Mouse (Mus musculus) heart, adult 2 months (tissue): ENCODE results near the gene Ankar. TPM values are rescaled to one million over a fixed set of nuclear protein-coding genes. Genes with fewer than 3 reads are reported as not detected.

Experiments
- DNase-seq, 2 experiments: peaks; one replicate each; pipeline ENCODE4 v3.0.0; 2021
- H3K27ac ChIP-seq: fragments of 200-600 bp; 2 replicates; pipeline ENCODE4 v1.8.1; 2022
- H3K27me3 ChIP-seq: fragments of 200-500 bp; 2 replicates; pipeline ENCODE4 v1.6.1; 2012; ENCODE audit warnings: mild to moderate bottlenecking, low read length, inconsistent platforms, mixed read lengths; ENCODE audit not compliant: control insufficient read depth, insufficient read depth
- H3K36me3 ChIP-seq: fragments of 200-500 bp; 2 replicates; pipeline ENCODE4 v1.6.1; 2012; ENCODE audit warnings: low read length, inconsistent platforms; ENCODE audit not compliant: control insufficient read depth, insufficient read depth
- H3K4me1 ChIP-seq: fragments of 200-500 bp; 2 replicates; pipeline ENCODE4 v1.6.1; 2011; ENCODE audit warnings: low read length; ENCODE audit not compliant: control insufficient read depth, insufficient read depth
- H3K4me3 ChIP-seq: fragments of 200-600 bp; 2 replicates; pipeline ENCODE4 v1.8.1; 2022
- H3K79me2 ChIP-seq: fragments of 200-500 bp; replicated peaks from 2 replicates; pipeline ENCODE4 v1.6.1; 2012; ENCODE audit warnings: mild to moderate bottlenecking, inconsistent platforms, low read length, moderate library complexity, mixed read lengths; ENCODE audit not compliant: control insufficient read depth, insufficient read depth
- H3K9ac ChIP-seq: fragments of 200-500 bp; 2 replicates; pipeline ENCODE4 v1.6.1; 2012; ENCODE audit warnings: low read depth, mild to moderate bottlenecking, control low read depth, inconsistent platforms, low read length, mixed read lengths
- CTCF ChIP-seq: fragments of 200-600 bp; IDR thresholded peaks from 2 replicates; pipeline ENCODE4 v1.8.1; 2022; ENCODE audit warnings: antibody characterized with exemption, mild to moderate bottlenecking, moderate library complexity
- EP300 ChIP-seq: fragments of 200-500 bp; IDR thresholded peaks from 2 replicates; pipeline ENCODE4 v1.6.1; 2011; ENCODE audit warnings: low read depth, low read length, control low read depth; ENCODE audit not compliant: insufficient read depth
- POLR2A ChIP-seq: fragments of 200-500 bp; IDR thresholded peaks from 2 replicates; pipeline ENCODE4 v1.6.1; 2011; ENCODE audit warnings: mild to moderate bottlenecking, low read depth, low read length, control low read depth; ENCODE audit not compliant: insufficient read depth
- WGBS: fragments of 180-500 bp; shearing (Covaris S2); methylation state at CpG from one replicate; pipeline ENCODE4 v1.1.7; 2018; 5-methylcytosine and 5-hydroxymethylcytosine counted together
- intact Hi-C: fragments of 180-260 bp; cut with DNase I; formaldehyde crosslinking; loops from one replicate; pipeline ENCODE4 v1.15.1; 2025
- polyA plus RNA-seq: library from polyadenylated mRNA; depleted of rRNA; stranded (reverse); fragments of >200 nt; gene quantifications from 2 replicates; pipeline ENCODE4 v1.2.3, GENCODE M21; 2012
- total RNA-seq, 2 experiments: library from RNA; stranded (reverse); gene quantifications; 2 replicates each; pipeline ENCODE4 v1.2.3; 2021

Ankar gene
- total and polyA plus RNA-seq, 3 experiments, result not detected

GRCm38 (mm10) chr1:72736397-72737125 lies 36.2 kb upstream of the Ankar start:
- no peaks in the 10 kb centered on the region for H3K36me3 ChIP-seq
- WGBS, result 29% methylated on average over 13 of the region's 13 CpGs
- H3K27ac ChIP-seq, result no peak overlapping the region
- H3K79me2 ChIP-seq, result no peaks in the 10 kb centered on the region
- H3K4me3 ChIP-seq, result no peak overlapping the region
- H3K27me3 ChIP-seq, result no peaks in the 10 kb centered on the region
- no peak overlapping the region for H3K9ac ChIP-seq
- TF ChIP-seq EP300, result no peak
- no peak for TF ChIP-seq CTCF
- no peak for TF ChIP-seq POLR2A
- no peak for DNase-seq
- intact Hi-C loops, result no loop called here
- no peaks in the 10 kb centered on the region; the same call in 1 of the 2 replicates for H3K4me1 ChIP-seq

GRCm38 (mm10) chr1:72733191-72733691 lies 32.9 kb upstream of the Ankar start:
- 94% methylated on average over 9 of the region's 9 CpGs for WGBS

GRCm38 (mm10) chr1:72730126-72730525 lies 29.7 kb upstream of the Ankar start:
- WGBS, result 79% methylated on average over 10 of the region's 10 CpGs
- Histone ChIP-seq H3K4me1 (no peaks in the 10 kb centered on the region), H3K36me3 (no peaks in the 10 kb centered on the region), H3K9ac (no peak overlapping the region), H3K27ac (no peak overlapping the region), H3K4me3 (no peak overlapping the region), H3K27me3 (no peaks in the 10 kb centered on the region), H3K79me2 (no peaks in the 10 kb centered on the region)
- TF ChIP-seq CTCF (no peak), POLR2A (no peak), EP300 (no peak)
- intact Hi-C loops, result no loop called here
- no peak for DNase-seq

More at GRCm38 (mm10) chr1:72733191-72733691, 32.9 kb upstream of the Ankar start:
- no peaks in the 10 kb centered on the region for H3K27me3 ChIP-seq
- H3K27ac ChIP-seq, result no peak overlapping the region
- DNase-seq, result no peak
- intact Hi-C loops, result no loop called here
- no peak for TF ChIP-seq EP300
- no peak for TF ChIP-seq CTCF
- no peak for TF ChIP-seq POLR2A
- H3K4me3 ChIP-seq, result no peak overlapping the region
- no peak overlapping the region for H3K9ac ChIP-seq
- no peaks in the 10 kb centered on the region; the same call in 1 of the 2 replicates for H3K4me1 ChIP-seq
- no peaks in the 10 kb centered on the region for H3K36me3 ChIP-seq
- no peaks in the 10 kb centered on the region for H3K79me2 ChIP-seq

GRCm38 (mm10) chr1:72728781-72729180 lies 28.4 kb upstream of the Ankar start:
- no peaks in the 10 kb centered on the region for H3K4me1 ChIP-seq
- no peak for DNase-seq
- no peak overlapping the region for H3K9ac ChIP-seq
- 87% methylated on average over 4 of the region's 4 CpGs for WGBS
- no peak for TF ChIP-seq EP300
- TF ChIP-seq POLR2A, result no peak
- no peak for TF ChIP-seq CTCF
- intact Hi-C loops, result no loop called here
- H3K36me3 ChIP-seq, result no peaks in the 10 kb centered on the region
- no peak overlapping the region for H3K27ac ChIP-seq
- no peaks in the 10 kb centered on the region for H3K27me3 ChIP-seq
- no peak overlapping the region for H3K4me3 ChIP-seq
- H3K79me2 ChIP-seq, result no peaks in the 10 kb centered on the region

- no peaks in the 10 kb centered on the region for H3K79me2 ChIP-seq
- H3K36me3 ChIP-seq, result no peaks in the 10 kb centered on the region
- no peak overlapping the region for H3K4me3 ChIP-seq
- 90% methylated on average over 13 of the region's 13 CpGs for WGBS
- H3K9ac ChIP-seq, result no peak overlapping the region
- no peak for DNase-seq
- intact Hi-C loops, result no loop called here
- H3K27me3 ChIP-seq, result no peaks in the 10 kb centered on the region
- no peak overlapping the region for H3K27ac ChIP-seq
- TF ChIP-seq CTCF (no peak), EP300 (no peak), POLR2A (no peak)
- H3K4me1 ChIP-seq, result no peaks in the 10 kb centered on the region
These were observed 25.6 kb upstream of the Ankar start for GRCm38 (mm10) chr1:72725941-72726340.

- Histone ChIP-seq H3K9ac (no peak overlapping the region), H3K36me3 (no peaks in the 10 kb centered on the region), H3K79me2 (no peaks in the 10 kb centered on the region), H3K27me3 (no peaks in the 10 kb centered on the region), H3K27ac (no peak overlapping the region), H3K4me1 (no peaks in the 10 kb centered on the region), H3K4me3 (no peak overlapping the region)
- TF ChIP-seq POLR2A (no peak), EP300 (no peak), CTCF (no peak)
- WGBS, result 64% methylated on average over 2 of the region's 2 CpGs
- DNase-seq, result no peak
- intact Hi-C loops, result no loop called here
These were observed 24.0 kb upstream of the Ankar start for GRCm38 (mm10) chr1:72724354-72724753.
